Mouse (Mus musculus) liver, embryonic 11.5 days (tissue): Measurements from ENCODE around the gene Adgrl3. TPM values are rescaled to one million over a fixed set of nuclear protein-coding genes. Genes with fewer than 3 reads are reported as not detected.

ENCODE experiments used
- ATAC-seq: fragments of 200-750 bp; cut with Nextera tagmentation; replicated peaks from 2 replicates; pipeline ENCODE4 v1.8.0; 2017; ENCODE audit warnings: moderate number of reproducible peaks, mild to moderate bottlenecking, moderate TSS enrichment, moderate library complexity; ENCODE audit not compliant: low FRiP score
- DNase-seq: peaks from one replicate; pipeline ENCODE4 v3.0.0-alpha.2; 2017; ENCODE audit warnings: low spot score
- H3K27ac ChIP-seq: fragments of 300-500 bp; sonication (generic); 2 replicates; pipeline ENCODE4 v1.5.1; 2014; ENCODE audit warnings: mild to moderate bottlenecking, low read depth, low read length, control low read depth
- H3K27me3 ChIP-seq: fragments of 300-500 bp; sonication (generic); replicated peaks from 2 replicates; pipeline ENCODE4 v1.6.1; 2014; ENCODE audit warnings: low read length, mixed read lengths; ENCODE audit not compliant: control insufficient read depth, insufficient read depth
- H3K36me3 ChIP-seq: fragments of 300-500 bp; sonication (generic); 2 replicates; pipeline ENCODE4 v1.6.1; 2014; ENCODE audit warnings: mild to moderate bottlenecking, low read length, moderate library complexity, mixed read lengths; ENCODE audit not compliant: control insufficient read depth, insufficient read depth
- H3K4me1 ChIP-seq: fragments of 300-500 bp; sonication (generic); replicated peaks from 2 replicates; pipeline ENCODE4 v1.6.1; 2014; ENCODE audit warnings: low read length, mixed read lengths; ENCODE audit not compliant: control insufficient read depth, insufficient read depth
- H3K4me2 ChIP-seq: fragments of 300-500 bp; sonication (generic); 2 replicates; pipeline ENCODE4 v1.6.1; 2014; ENCODE audit warnings: mild to moderate bottlenecking, control low read depth, moderate library complexity
- H3K4me3 ChIP-seq: fragments of 300-500 bp; sonication (generic); 2 replicates; pipeline ENCODE4 v1.5.1; 2014; ENCODE audit warnings: low read depth, low read length, control low read depth
- H3K9ac ChIP-seq: fragments of 300-500 bp; sonication (generic); 2 replicates; pipeline ENCODE4 v1.6.1; 2014; ENCODE audit warnings: low read depth, low read length, control low read depth
- H3K9me3 ChIP-seq: fragments of 300-500 bp; sonication (generic); 2 replicates; pipeline ENCODE4 v1.6.1; 2016; ENCODE audit warnings: low read length, inconsistent platforms, mixed read lengths; ENCODE audit not compliant: control insufficient read depth
- WGBS: fragments of 180-500 bp; shearing (Covaris S2); extraction: QIAGEN DNeasy Blood & Tissue Kit; methylation state at CpG from one replicate; pipeline ENCODE4 v1.1.7; 2014; 5-methylcytosine and 5-hydroxymethylcytosine counted together
- polyA plus RNA-seq: library from polyadenylated mRNA; unstranded; fragments of >200 nt; fragmentation: Nextera tagmentation; extraction: Ambion mirVana; gene quantifications from 2 replicates; pipeline ENCODE4 v1.2.1, GENCODE M21; 2014

Gene Adgrl3
- polyA plus RNA-seq, 1 experiment from 2014 or later = 9.1 TPM

DNA sequence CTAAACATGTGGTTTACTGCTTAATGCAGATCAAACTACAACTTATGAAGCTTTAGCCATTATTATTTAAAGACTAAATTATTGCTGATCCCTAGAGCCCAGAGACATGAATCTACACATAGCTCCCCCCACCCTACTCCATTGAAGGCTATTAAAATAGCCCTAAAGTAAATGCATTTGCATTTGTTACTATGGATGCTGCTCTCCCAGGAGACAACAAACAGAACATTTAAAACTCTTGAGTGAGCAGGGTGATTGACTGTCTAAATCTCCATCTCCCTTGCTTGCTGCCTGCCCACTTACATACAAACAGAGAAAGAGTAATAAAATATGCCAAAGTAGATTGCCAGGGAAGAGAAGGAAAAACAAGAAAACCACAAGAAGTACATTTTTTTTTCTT is 41.4 kb downstream of the Adgrl3 start:
- no peaks in the 10 kb centered on the region for H3K9me3 ChIP-seq
- DNase-seq = no peak
- no peaks in the 10 kb centered on the region for H3K36me3 ChIP-seq
- H3K27me3 ChIP-seq = no peaks in the 10 kb centered on the region
- no peak overlapping the region for H3K27ac ChIP-seq
- ATAC-seq = no peak
- H3K4me1 ChIP-seq = no peaks in the 10 kb centered on the region
- no peak overlapping the region for H3K4me3 ChIP-seq
- no peak overlapping the region for H3K9ac ChIP-seq
- H3K4me2 ChIP-seq = no peak overlapping the region

DNA sequence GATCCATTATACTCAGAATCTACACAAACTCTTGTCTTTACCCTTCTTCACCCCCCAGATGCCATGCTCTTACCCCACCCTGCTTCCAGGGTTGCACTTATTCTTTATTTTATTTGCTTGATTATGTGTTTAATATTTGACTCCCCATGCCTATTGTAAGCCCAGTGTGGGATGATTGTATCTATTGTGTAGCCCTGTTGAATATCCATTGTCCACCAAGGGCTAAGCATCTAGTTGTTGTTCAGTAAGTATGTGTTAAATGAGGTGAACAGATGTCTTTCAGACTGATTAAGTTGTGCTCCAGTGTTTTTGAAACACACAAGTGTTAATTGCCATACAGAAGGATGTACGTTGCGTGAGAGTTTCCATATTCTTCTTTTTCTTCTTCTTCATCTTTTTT is 44.1 kb downstream of the Adgrl3 start:
- H3K9ac ChIP-seq = no peak overlapping the region
- no peaks in the 10 kb centered on the region for H3K27me3 ChIP-seq
- H3K4me3 ChIP-seq = no peak overlapping the region
- DNase-seq = no peak
- ATAC-seq = no peak
- H3K27ac ChIP-seq = no peak overlapping the region
- H3K9me3 ChIP-seq = no peaks in the 10 kb centered on the region
- WGBS = 93% methylated on average over 2 of the region's 2 CpGs
- no peak overlapping the region for H3K4me2 ChIP-seq
- H3K36me3 ChIP-seq = no peaks in the 10 kb centered on the region
- H3K4me1 ChIP-seq = no peaks in the 10 kb centered on the region

DNA sequence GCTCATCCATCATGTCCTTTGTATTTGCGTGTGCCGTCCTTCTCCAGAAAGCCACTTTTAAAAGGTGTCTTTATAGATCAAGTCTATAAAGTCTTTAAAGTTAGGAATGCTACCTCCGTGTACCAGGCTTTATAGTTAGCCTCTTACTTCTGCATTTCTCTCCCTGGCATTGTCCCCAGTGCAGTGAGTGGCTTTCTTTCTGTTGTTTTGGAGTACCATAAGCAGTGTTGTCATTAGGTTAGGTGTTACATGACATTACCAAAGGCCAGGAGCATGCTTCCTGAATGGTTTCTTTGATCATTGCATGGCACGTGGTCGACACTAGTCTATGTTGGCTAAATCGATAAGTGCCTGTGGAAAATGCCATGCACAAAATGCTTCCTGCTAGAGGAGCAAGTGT is 48.2 kb downstream of the Adgrl3 start:
- 72% methylated on average over 6 of the region's 6 CpGs for WGBS
- Histone ChIP-seq H3K4me1 (no peaks in the 10 kb centered on the region), H3K4me3 (no peak overlapping the region), H3K9ac (no peak overlapping the region), H3K36me3 (no peaks in the 10 kb centered on the region), H3K27ac (no peak overlapping the region), H3K4me2 (no peak overlapping the region), H3K27me3 (no peaks in the 10 kb centered on the region), H3K9me3 (no peaks in the 10 kb centered on the region)
- ATAC-seq (no peak), DNase-seq (no peak)

DNA sequence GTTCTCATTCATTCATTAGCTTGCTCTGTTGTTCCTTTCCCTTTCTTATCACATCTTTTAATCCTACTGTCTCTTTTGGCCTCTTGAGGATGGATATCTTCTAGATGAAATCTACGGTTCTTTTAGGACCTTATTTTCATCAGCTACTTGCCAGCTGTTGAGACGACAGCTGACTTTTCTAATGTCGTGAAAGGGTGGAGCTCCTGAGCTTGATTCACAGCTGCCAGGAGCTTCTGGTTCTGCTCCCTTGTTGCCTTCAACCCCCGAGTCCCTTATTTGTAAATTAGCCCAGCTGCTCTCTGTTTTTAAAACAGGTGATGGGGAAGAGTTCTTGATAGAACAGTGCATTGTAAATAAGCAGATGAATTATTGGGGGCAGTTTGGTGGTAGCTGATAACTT is 48.9 kb downstream of the Adgrl3 start:
- Histone ChIP-seq H3K27ac (no peak overlapping the region), H3K9ac (no peak overlapping the region), H3K9me3 (no peaks in the 10 kb centered on the region)

DNA sequence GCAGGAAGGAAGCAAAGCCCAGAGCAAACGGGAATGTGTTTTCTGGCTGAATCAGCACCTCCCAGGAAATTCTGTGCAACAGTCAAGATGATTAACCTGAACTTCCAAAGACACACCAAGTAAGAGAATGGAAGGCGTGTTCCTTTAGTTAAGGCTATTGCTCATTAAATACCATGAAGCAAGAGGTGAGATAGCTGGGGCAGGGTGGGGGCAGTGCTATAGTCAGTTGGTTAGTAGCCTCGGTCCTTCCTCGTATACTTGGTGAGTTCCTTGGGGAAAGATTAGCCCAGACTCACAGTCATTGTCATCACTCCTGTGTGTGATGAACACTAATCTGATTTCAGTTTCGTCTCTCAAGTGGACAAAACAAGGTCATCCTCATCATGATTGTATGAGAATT is 53.0 kb downstream of the Adgrl3 start:
- DNase-seq (no peak), ATAC-seq (no peak)
- Histone ChIP-seq H3K4me1 (no peaks in the 10 kb centered on the region), H3K4me3 (no peak overlapping the region), H3K9me3 (no peaks in the 10 kb centered on the region), H3K27ac (no peak overlapping the region), H3K9ac (no peak overlapping the region), H3K4me2 (no peak overlapping the region), H3K36me3 (no peaks in the 10 kb centered on the region), H3K27me3 (no peaks in the 10 kb centered on the region)
- WGBS = 70% methylated on average over 5 of the region's 5 CpGs

More for the DNA sequence above, 48.9 kb downstream of the Adgrl3 start:
- H3K36me3 ChIP-seq = no peaks in the 10 kb centered on the region
- no peak overlapping the region for H3K4me3 ChIP-seq
- no peaks in the 10 kb centered on the region for H3K4me1 ChIP-seq
- 51% methylated on average over 4 of the region's 4 CpGs for WGBS
- ATAC-seq (no peak), DNase-seq (no peak)
- H3K4me2 ChIP-seq = no peak overlapping the region
- no peaks in the 10 kb centered on the region for H3K27me3 ChIP-seq

DNA sequence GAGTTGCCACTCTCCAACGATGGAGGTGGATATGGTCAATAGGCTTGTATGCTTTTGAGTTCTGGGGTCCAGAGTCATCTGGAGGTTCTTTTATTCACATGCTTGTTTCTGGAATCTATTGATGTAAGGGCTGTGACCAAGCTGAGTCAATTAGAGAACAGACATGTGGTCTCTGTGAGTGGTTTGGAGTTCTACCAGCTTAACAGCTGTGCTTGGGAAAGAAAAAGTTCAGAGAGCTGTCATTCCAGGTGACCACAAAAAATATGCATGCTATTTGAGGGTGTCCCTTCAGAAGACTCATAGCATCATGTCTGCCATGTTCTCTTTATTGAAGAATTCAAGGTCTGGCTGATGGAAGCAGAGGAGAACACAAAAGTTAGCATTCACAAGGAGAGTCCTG is 53.9 kb downstream of the Adgrl3 start:
- no peak for ATAC-seq
- Histone ChIP-seq H3K4me3 (no peak overlapping the region), H3K4me2 (no peak overlapping the region), H3K27me3 (no peaks in the 10 kb centered on the region), H3K36me3 (no peaks in the 10 kb centered on the region), H3K9me3 (no peaks in the 10 kb centered on the region), H3K27ac (no peak overlapping the region), H3K4me1 (no peaks in the 10 kb centered on the region), H3K9ac (no peak overlapping the region)
- WGBS = 81% methylated on average over 1 of the region's 1 CpGs
- DNase-seq = no peak

DNA sequence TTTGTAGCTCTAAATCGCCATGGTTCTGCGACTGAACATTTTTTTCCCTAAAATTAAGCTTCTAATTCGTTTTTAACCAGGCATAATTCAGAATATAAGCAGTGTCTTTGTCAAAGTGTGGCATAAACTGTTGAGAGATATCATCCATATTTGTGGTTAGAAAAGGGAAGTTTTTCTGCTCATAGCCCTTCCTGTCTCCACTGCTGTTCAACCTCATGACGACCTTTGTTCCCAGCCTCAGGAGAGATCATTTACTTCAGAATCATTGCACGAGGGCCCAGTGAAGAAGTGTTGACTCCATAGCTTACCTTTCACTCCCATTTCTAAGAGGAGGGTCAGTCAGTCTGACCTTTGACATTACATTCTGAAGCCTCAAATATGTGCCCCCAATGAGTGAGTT is 56.4 kb downstream of the Adgrl3 start:
- Histone ChIP-seq H3K4me3 (no peak overlapping the region), H3K27me3 (no peaks in the 10 kb centered on the region), H3K4me2 (no peak overlapping the region), H3K36me3 (no peaks in the 10 kb centered on the region), H3K27ac (no peak overlapping the region), H3K9me3 (no peaks in the 10 kb centered on the region), H3K4me1 (no peaks in the 10 kb centered on the region), H3K9ac (no peak overlapping the region)
- 58% methylated on average over 5 of the region's 5 CpGs for WGBS
- no peak for ATAC-seq
- DNase-seq = no peak

DNA sequence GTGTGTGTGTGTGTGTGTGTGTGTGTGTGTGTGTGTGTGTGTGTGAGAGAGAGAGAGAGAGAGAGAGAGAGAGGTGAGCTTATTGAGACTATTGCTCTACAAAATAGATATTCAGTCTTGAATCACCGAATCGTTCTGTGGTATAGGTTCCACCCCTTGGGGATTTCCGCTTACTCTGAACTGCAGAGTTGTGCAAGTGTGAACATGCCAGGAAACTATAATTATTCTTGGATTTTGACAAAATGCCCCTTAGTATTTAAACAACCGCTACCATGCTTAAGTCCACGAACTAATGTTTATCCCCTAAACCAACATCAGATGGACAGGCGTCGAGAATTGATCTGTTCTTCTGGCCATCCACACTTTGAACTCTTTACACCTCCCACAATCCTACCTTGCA is 57.1 kb downstream of the Adgrl3 start:
- H3K9ac ChIP-seq = no peak overlapping the region
- no peaks in the 10 kb centered on the region for H3K4me1 ChIP-seq
- H3K27ac ChIP-seq = no peak overlapping the region
- no peak for DNase-seq
- no peak overlapping the region for H3K4me3 ChIP-seq
- no peak for ATAC-seq
- H3K9me3 ChIP-seq = no peaks in the 10 kb centered on the region
- no peak overlapping the region for H3K4me2 ChIP-seq
- H3K27me3 ChIP-seq = no peaks in the 10 kb centered on the region
- WGBS = 81% methylated on average over 7 of the region's 7 CpGs
- H3K36me3 ChIP-seq = no peaks in the 10 kb centered on the region

DNA sequence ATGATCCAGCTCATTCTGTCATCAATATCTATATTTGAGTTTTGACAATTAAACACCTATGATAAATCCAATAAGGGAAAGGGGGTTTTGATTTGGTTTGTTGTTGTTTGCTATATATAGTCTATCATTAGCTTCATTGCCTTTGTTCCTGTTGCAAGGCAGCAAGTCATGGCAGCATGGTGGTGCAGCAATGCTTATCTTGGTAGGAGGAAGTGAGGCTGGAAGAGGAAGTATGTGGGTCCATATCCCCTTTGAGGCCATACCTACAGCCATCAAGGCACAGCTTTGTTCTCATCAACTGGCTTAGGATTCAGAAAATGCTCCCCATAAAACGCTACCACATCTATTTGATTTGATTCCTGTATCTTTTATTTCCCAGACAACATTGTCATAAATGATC is 58.1 kb downstream of the Adgrl3 start:
- no peak for DNase-seq
- WGBS = 83% methylated on average over 1 of the region's 1 CpGs
- ATAC-seq = no peak
- Histone ChIP-seq H3K36me3 (no peaks in the 10 kb centered on the region), H3K4me1 (no peaks in the 10 kb centered on the region), H3K4me3 (no peak overlapping the region), H3K27ac (no peak overlapping the region), H3K27me3 (no peaks in the 10 kb centered on the region), H3K9me3 (no peaks in the 10 kb centered on the region), H3K9ac (no peak overlapping the region), H3K4me2 (no peak overlapping the region)
